24 mouse cellular contexts compared by ENCODE assay signal in the genomic region with DNA sequence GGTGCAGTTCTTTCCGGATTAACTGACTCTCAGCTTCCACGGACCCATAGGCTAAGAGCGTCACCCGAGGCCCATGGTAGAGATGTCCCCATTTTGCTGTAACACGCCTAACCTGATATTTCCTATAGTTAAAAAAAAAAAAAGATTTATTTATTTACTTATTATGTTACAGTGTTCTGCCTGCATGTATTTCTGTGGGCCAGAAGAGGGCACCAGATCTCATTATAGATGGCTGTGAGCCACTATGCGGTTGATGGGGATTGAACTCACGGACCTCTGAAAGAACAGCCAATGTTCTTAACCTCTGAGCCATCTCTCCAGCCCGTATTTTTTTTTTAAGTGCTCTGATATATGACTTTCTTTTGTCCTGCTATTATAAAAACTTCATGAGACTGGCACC.
DNase-seq lines count a peak whose midpoint lies in the region; ATAC-seq and TF ChIP-seq lines count a peak whose summit lies in the region.
"Had no signal": no experiment of that assay in that cellular context is flagged by ENCODE, and none has a peak within 500 bp of the region (broad histone marks: within the 10 kb centered on the region; RNA-seq: fewer than 3 reads in every experiment).

No protein-coding gene starts in this region.

- DNase-seq in heart, postnatal 0 days (ENCODE audit: low spot score), result no peak
- no peak for DNase-seq in heart, postnatal 14 days
- DNase-seq in lung, embryonic 14.5 days, result peak; percentile 12
- DNase-seq in lung, adult 2 months, result no peak
- DNase-seq in cerebellum, adult 8-10 months, result no peak
- DNase-seq: adrenal gland, postnatal 36 days; cerebellum, postnatal 25 days; gastrocnemius, postnatal 36 days; heart, postnatal 36 days; kidney, adult 9 months; lung, postnatal 10 days; right cerebral cortex, postnatal 14 days had no signal

- no peak for TF ChIP-seq POLR2A in lung, adult 2 months (IDR thresholded peaks at IDR 0.05; ENCODE audit: borderline replicate concordance, extremely low read depth, low read depth, low read length)
- TF ChIP-seq POLR2A in cortical plate, adult 2 months (IDR thresholded peaks at IDR 0.05; ENCODE audit: extremely low read depth, insufficient read depth, low read length), result no peak

- TF ChIP-seq CTCF in heart, postnatal 0 days (IDR thresholded peaks at IDR 0.05; ENCODE audit: low read depth), result peak; percentile 42
- peak; percentile 41; the same call in 1 of the 2 replicates for TF ChIP-seq CTCF in lung, embryonic 14.5 days (IDR thresholded peaks at IDR 0.05; ENCODE audit: low read depth)
- no peak for TF ChIP-seq CTCF in lung, adult 2 months (IDR thresholded peaks at IDR 0.05; ENCODE audit: insufficient read depth, low read length)
- TF ChIP-seq CTCF in E14TG2a.4 (conservative IDR thresholded peaks at IDR 0.05; ENCODE audit: low read length), result peak; percentile 41
- 0 out of 2 replicates have a peak, but pooled peaks have one; percentile 13 for TF ChIP-seq CTCF in cortical plate, adult 2 months (IDR thresholded peaks at IDR 0.05; ENCODE audit: extremely low read depth, insufficient read depth, low read length)

- no peak overlapping the region for H3K27ac ChIP-seq in heart, postnatal 0 days (ENCODE audit: low read depth)
- no peak overlapping the region for H3K27ac ChIP-seq in lung, embryonic 14.5 days (ENCODE audit: low read depth)
- H3K27ac ChIP-seq in cortical plate, adult 2 months (ENCODE audit: insufficient read depth, low read length), result no peak overlapping the region
- H3K27ac ChIP-seq: embryonic facial prominence, embryonic 15.5 days; forebrain, embryonic 10.5 days; limb, embryonic 10.5 days; liver, embryonic 12.5 days; midbrain, embryonic 15.5 days; stomach, embryonic 15.5 days had no signal

- no peak for ATAC-seq in heart, postnatal 0 days (ENCODE audit: insufficient read depth, low read depth)
- no peak for ATAC-seq in lung, embryonic 14.5 days (ENCODE audit: insufficient read depth)
- ATAC-seq: CD4-positive, CD25-positive, alpha-beta regulatory T cell, adult 4 months; hindbrain, embryonic 16.5 days; liver, embryonic 12.5 days; midbrain, embryonic 15.5 days had no signal

- H3K27me3 ChIP-seq in heart, postnatal 0 days (ENCODE audit: control insufficient read depth, insufficient read depth, low read length), result no peaks in the 10 kb centered on the region
- H3K27me3 ChIP-seq in lung, embryonic 14.5 days (ENCODE audit: insufficient read depth, low read length), result no peaks in the 10 kb centered on the region
- H3K27me3 ChIP-seq in E14TG2a.4 (ENCODE audit: insufficient read depth, low read length), result no peaks in the 10 kb centered on the region
- H3K27me3 ChIP-seq: embryonic facial prominence, embryonic 15.5 days; liver, embryonic 12.5 days; megakaryocyte, embryonic 14.5 days; midbrain, embryonic 15.5 days; stomach, embryonic 15.5 days had no signal

- 77% methylated on average over 8 of the region's 8 CpGs for WGBS in heart, postnatal 0 days
- WGBS in lung, embryonic 14.5 days, result 79% methylated on average over 8 of the region's 8 CpGs
- WGBS in lung, adult 2 months, result 79% methylated on average over 8 of the region's 8 CpGs

- H3K4me3 ChIP-seq in heart, postnatal 0 days (ENCODE audit: low read depth, low read length), result no peak overlapping the region
- H3K4me3 ChIP-seq in lung, embryonic 14.5 days (ENCODE audit: low read depth, low read length), result no peak overlapping the region
- H3K4me3 ChIP-seq in lung, adult 2 months (replicated peaks; ENCODE audit: extremely low read depth, low read depth, low read length), result no peak overlapping the region
- H3K4me3 ChIP-seq in E14TG2a.4 (replicated peaks; ENCODE audit: low read length), result no peak overlapping the region
- H3K4me3 ChIP-seq in cortical plate, adult 2 months (ENCODE audit: insufficient read depth, low read length), result no peak overlapping the region
- H3K4me3 ChIP-seq: embryonic facial prominence, embryonic 15.5 days; forebrain, embryonic 10.5 days; limb, embryonic 10.5 days; liver, embryonic 12.5 days; megakaryocyte, embryonic 14.5 days; midbrain, embryonic 15.5 days; stomach, embryonic 15.5 days had no signal

- H3K9me3 ChIP-seq in heart, postnatal 0 days (replicated peaks; ENCODE audit: control insufficient read depth, low read length), result no peaks in the 10 kb centered on the region
- H3K9me3 ChIP-seq in lung, embryonic 14.5 days (ENCODE audit: low read depth, low read length), result no peaks in the 10 kb centered on the region
- no peaks in the 10 kb centered on the region for H3K9me3 ChIP-seq in E14TG2a.4 (ENCODE audit: low read length)
- H3K9me3 ChIP-seq: embryonic facial prominence, embryonic 15.5 days; forebrain, embryonic 10.5 days; limb, embryonic 10.5 days; liver, embryonic 12.5 days; megakaryocyte, embryonic 14.5 days; midbrain, embryonic 15.5 days; stomach, embryonic 15.5 days had no signal

- H3K4me2 ChIP-seq in heart, postnatal 0 days (ENCODE audit: low read depth, low read length), result no peak overlapping the region
- no peak overlapping the region for H3K4me2 ChIP-seq in lung, embryonic 14.5 days
- H3K4me2 ChIP-seq: embryonic facial prominence, embryonic 15.5 days; heart, embryonic 11.5 days; liver, embryonic 12.5 days; midbrain, embryonic 15.5 days; stomach, embryonic 15.5 days had no signal

- TF ChIP-seq EP300 in heart, postnatal 0 days (IDR thresholded peaks at IDR 0.05; ENCODE audit: low read depth), result no peak

- H3K9ac ChIP-seq in heart, postnatal 0 days (replicated peaks; ENCODE audit: low read depth, low read length), result no peak overlapping the region
- H3K9ac ChIP-seq in lung, embryonic 14.5 days, result no peak overlapping the region
- H3K9ac ChIP-seq: embryonic facial prominence, embryonic 15.5 days; liver, embryonic 12.5 days; midbrain, embryonic 15.5 days; stomach, embryonic 15.5 days had no signal

- intact Hi-C loops in heart, postnatal 14 days (cut with DNase I), result loop anchor here (5.0 to 10.0 kb wide), 2 partner anchors 249 to 1717 kb away; no protein-coding TSS in a partner anchor

- peaks cover 10% of the 10 kb centered on the region; the same call in 1 of the 2 replicates for H3K4me1 ChIP-seq in heart, postnatal 0 days (ENCODE audit: control insufficient read depth, insufficient read depth)
- no peaks in the 10 kb centered on the region for H3K4me1 ChIP-seq in lung, embryonic 14.5 days (ENCODE audit: insufficient read depth)
- H3K4me1 ChIP-seq in lung, adult 2 months (ENCODE audit: control insufficient read depth, insufficient read depth, low read length), result no peaks in the 10 kb centered on the region
- no peaks in the 10 kb centered on the region for H3K4me1 ChIP-seq in E14TG2a.4 (replicated peaks; ENCODE audit: low read depth, low read length)
- H3K4me1 ChIP-seq in cortical plate, adult 2 months (ENCODE audit: control insufficient read depth, insufficient read depth, low read length), result no peaks in the 10 kb centered on the region
- H3K4me1 ChIP-seq: embryonic facial prominence, embryonic 15.5 days; liver, embryonic 12.5 days; megakaryocyte, embryonic 14.5 days; stomach, embryonic 15.5 days had no signal

- no peaks in the 10 kb centered on the region for H3K36me3 ChIP-seq in heart, postnatal 0 days (replicated peaks; ENCODE audit: control insufficient read depth, insufficient read depth, low read length)
- no peaks in the 10 kb centered on the region for H3K36me3 ChIP-seq in lung, embryonic 14.5 days (ENCODE audit: insufficient read depth)
- no peaks in the 10 kb centered on the region for H3K36me3 ChIP-seq in E14TG2a.4 (ENCODE audit: insufficient read depth, low read length)
- H3K36me3 ChIP-seq: embryonic facial prominence, embryonic 15.5 days; forebrain, embryonic 10.5 days; limb, embryonic 10.5 days; liver, embryonic 12.5 days; midbrain, embryonic 15.5 days; stomach, embryonic 15.5 days had no signal
